Mouse (Mus musculus): Measurements from ENCODE around the gene Cmtr1. TPM values are rescaled to one million over a fixed set of nuclear protein-coding genes. Genes with fewer than 3 reads are reported as not detected.
A peak's percentile ranks its signal among the peaks of the same experiment; 100 is the strongest.

Cmtr1 gene
- polyA plus RNA-seq, 1 experiment from 2014 or later = 92.8 TPM

GRCm38 (mm10) chr17:29669030-29669429 lies 8.6 kb downstream of the Cmtr1 start:
- no peak for ATAC-seq
- no peaks in the 10 kb centered on the region for H3K27me3 ChIP-seq
- in situ Hi-C loops (cut with MboI; ENCODE audit: low pct_unique_long_range_greater_than_20kb) = no loop called here
- POLR2A ChIA-PET = no interaction called here
- no peak for TF ChIP-seq CTCF (IDR thresholded peaks at IDR 0.05)
- CTCF ChIA-PET = no interaction called here
- no peak for DNase-seq (ENCODE audit: low read depth, low spot score)

- H3K27me3 ChIP-seq = no peaks in the 10 kb centered on the region
- in situ Hi-C loops (cut with MboI; ENCODE audit: low pct_unique_long_range_greater_than_20kb) = no loop called here
- CTCF ChIA-PET = no interaction called here
- no peak for ATAC-seq
- POLR2A ChIA-PET = interaction anchor here (1.0 kb wide), 1 partner anchor 9 kb away, joined by 4 read pairs; the partner anchor contains the start of gene Cmtr1
- no peak for DNase-seq (ENCODE audit: low read depth, low spot score)
- TF ChIP-seq CTCF (IDR thresholded peaks at IDR 0.05) = no peak
Observed at GRCm38 (mm10) chr17:29669936-29670335, 9.5 kb downstream of the Cmtr1 start.

DNA sequence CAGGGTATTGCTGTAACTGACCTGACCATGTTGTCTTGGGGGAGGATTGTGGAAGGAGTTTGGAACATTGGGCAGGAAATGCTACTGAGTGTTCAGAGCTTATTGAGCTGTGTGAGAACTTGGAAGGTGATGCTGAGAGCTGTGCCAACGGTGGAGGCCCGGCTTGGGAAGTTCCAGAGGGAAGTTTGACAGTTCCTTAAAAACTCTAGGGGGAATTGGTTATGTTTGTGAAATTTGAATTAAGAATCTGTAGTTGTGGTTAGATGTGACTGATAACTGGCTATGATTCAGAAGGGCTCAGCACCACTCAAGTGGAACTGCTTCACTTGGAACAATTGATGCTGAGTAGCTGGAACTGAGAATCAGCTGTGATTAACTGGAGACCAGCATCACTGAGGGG lies 10.6 kb downstream of the Cmtr1 start:
- no peaks in the 10 kb centered on the region for H3K27me3 ChIP-seq
- CTCF ChIA-PET = interaction anchor here (0.6 to 0.9 kb wide), 2 partner anchors 16 to 35 kb away, joined by 3 to 4 read pairs; no protein-coding TSS in a partner anchor
- POLR2A ChIA-PET = interaction anchor here (1.0 kb wide), 1 partner anchor 10 kb away, joined by 4 read pairs; the partner anchor contains the start of gene Cmtr1
- ATAC-seq (peak; percentile 52), DNase-seq (ENCODE audit: low read depth, low spot score) (peak; percentile 60)
- no peak for TF ChIP-seq CTCF (IDR thresholded peaks at IDR 0.05)
- in situ Hi-C loops (cut with MboI; ENCODE audit: low pct_unique_long_range_greater_than_20kb) = no loop called here

DNA sequence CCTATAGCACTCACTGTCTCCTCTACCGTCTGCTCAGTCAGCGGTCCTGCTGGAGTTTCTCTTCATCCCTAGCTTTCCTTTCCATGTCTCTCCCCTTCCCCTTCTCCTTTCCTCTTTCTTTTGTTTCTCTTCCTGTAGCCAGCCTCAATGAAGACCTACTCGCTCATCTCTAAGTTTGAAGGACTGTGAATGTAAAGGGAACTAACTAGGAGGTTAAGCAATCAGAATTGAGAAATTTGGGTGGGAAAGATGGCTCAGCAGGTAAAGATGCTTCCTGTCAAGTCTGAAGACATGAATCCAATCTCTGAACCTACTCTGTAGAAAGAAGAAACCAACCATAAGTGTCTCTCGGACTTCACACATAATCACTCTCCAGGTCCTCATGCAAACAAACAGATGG lies 12.9 kb downstream of the Cmtr1 start:
- no peak for DNase-seq (ENCODE audit: low read depth, low spot score)
- ChIA-PET POLR2A (no interaction called here), CTCF (no interaction called here)
- H3K27me3 ChIP-seq = no peaks in the 10 kb centered on the region
- no peak for TF ChIP-seq CTCF (IDR thresholded peaks at IDR 0.05)
- in situ Hi-C loops (cut with MboI; ENCODE audit: low pct_unique_long_range_greater_than_20kb) = no loop called here
- ATAC-seq = no peak

- in situ Hi-C loops (cut with MboI; ENCODE audit: low pct_unique_long_range_greater_than_20kb) = no loop called here
- ChIA-PET POLR2A (no interaction called here), CTCF (no interaction called here)
- no peak for ATAC-seq
- no peak for DNase-seq (ENCODE audit: low read depth, low spot score)
- no peak for TF ChIP-seq CTCF (IDR thresholded peaks at IDR 0.05)
- no peaks in the 10 kb centered on the region for H3K27me3 ChIP-seq
Observed at GRCm38 (mm10) chr17:29678526-29678925, 18.1 kb downstream of the Cmtr1 start.

- ATAC-seq = no peak
- in situ Hi-C loops (cut with MboI; ENCODE audit: low pct_unique_long_range_greater_than_20kb) = no loop called here
- CTCF ChIA-PET = no interaction called here
Observed at GRCm38 (mm10) chr17:29679038-29679767, 18.8 kb downstream of the Cmtr1 start.

DNA sequence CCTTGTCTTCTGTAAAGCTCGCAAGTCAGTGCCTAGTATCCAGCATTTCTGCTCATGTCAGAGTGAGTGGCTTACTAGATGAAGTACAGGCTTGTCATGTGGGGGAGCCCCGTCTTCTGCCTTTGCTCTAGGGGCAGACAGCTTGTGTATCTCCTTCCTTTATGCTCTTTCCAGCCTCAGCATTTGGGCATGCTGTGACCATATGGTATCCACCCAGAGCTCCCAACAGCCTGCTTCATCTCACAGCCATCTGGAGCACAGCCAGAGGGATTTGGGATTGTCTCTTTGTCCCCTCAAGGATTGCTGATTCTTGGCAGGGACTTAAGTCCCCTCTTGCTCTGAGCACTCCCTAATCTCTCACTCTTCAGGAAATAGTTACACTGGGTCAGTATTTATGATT lies 19.8 kb downstream of the Cmtr1 start:
- no peak for ATAC-seq
- in situ Hi-C loops (cut with MboI; ENCODE audit: low pct_unique_long_range_greater_than_20kb) = no loop called here
- no peak for TF ChIP-seq CTCF (IDR thresholded peaks at IDR 0.05)
- ChIA-PET CTCF (no interaction called here), POLR2A (interaction anchor here (1.9 kb wide), 1 partner anchor 9 kb away, joined by 5 read pairs; no protein-coding TSS in a partner anchor)
- H3K27me3 ChIP-seq = no peaks in the 10 kb centered on the region
- no peak for DNase-seq (ENCODE audit: low read depth, low spot score)

More at GRCm38 (mm10) chr17:29679038-29679767, 18.8 kb downstream of the Cmtr1 start:
- POLR2A ChIA-PET = interaction anchor here (0.7 to 1.9 kb wide), 2 partner anchors 10 to 19 kb away, joined by 3 to 5 read pairs; no protein-coding TSS in a partner anchor
- no peak for TF ChIP-seq CTCF (IDR thresholded peaks at IDR 0.05)
- no peaks in the 10 kb centered on the region for H3K27me3 ChIP-seq
- no peak for DNase-seq (ENCODE audit: low read depth, low spot score)

- ChIA-PET CTCF (no interaction called here), POLR2A (interaction anchor here (1.9 kb wide), 1 partner anchor 8 kb away, joined by 5 read pairs; no protein-coding TSS in a partner anchor)
- no peaks in the 10 kb centered on the region for H3K27me3 ChIP-seq
- no peak for ATAC-seq
- in situ Hi-C loops (cut with MboI; ENCODE audit: low pct_unique_long_range_greater_than_20kb) = no loop called here
- no peak for DNase-seq (ENCODE audit: low read depth, low spot score)
- no peak for TF ChIP-seq CTCF (IDR thresholded peaks at IDR 0.05)
Observed at GRCm38 (mm10) chr17:29680921-29681320, 20.5 kb downstream of the Cmtr1 start.

DNA sequence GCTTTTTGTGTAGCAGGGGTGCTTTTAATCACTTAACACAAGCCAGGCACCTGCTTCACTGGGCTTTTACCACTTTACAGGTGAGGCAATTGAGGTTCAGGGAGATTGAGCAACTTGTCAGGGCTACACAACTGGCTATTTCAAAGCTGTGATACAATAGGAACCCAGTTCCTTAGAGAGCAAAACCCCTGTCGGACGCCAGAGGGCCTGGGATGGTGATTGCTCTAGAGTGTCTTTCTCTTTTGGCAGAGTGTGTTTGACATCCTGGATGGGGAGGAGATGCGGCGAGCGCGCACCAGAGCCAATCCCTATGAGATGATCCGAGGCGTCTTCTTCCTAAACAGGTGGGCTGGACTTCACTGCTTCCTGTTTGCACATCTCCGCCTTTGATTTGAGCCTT lies 21.3 kb downstream of the Cmtr1 start:
- in situ Hi-C loops (cut with MboI; ENCODE audit: low pct_unique_long_range_greater_than_20kb) = no loop called here
- ChIA-PET CTCF (no interaction called here), POLR2A (interaction anchor here (0.5 kb wide), 1 partner anchor 145 kb away, joined by 3 read pairs; no protein-coding TSS in a partner anchor)
- ATAC-seq (no peak), DNase-seq (ENCODE audit: low read depth, low spot score) (no peak)
- no peaks in the 10 kb centered on the region for H3K27me3 ChIP-seq
- TF ChIP-seq CTCF (IDR thresholded peaks at IDR 0.05) = no peak

DNA sequence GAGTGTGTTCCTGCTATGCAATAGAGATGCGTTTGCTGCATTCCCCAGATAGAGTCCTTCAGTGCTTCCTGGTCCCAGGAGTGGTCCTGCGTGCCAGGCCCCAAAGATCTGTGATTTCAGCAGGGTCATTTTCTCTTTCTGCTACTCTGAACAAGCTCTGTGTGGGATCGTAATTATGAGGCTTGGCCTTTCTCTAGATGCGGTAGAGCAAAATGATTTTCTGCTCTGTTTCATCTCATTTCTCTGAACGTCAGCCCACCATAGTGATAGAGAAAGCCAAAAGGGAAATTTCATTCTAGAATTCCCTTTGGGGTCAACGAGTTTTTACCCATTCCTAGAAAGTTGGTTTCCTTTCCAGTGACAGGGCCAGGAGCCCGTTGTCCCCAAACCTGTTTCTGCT lies 21.9 kb downstream of the Cmtr1 start:
- TF ChIP-seq CTCF (IDR thresholded peaks at IDR 0.05) = no peak
- H3K27me3 ChIP-seq = no peaks in the 10 kb centered on the region
- ChIA-PET POLR2A (interaction anchor here (0.5 kb wide), 1 partner anchor 145 kb away, joined by 3 read pairs; no protein-coding TSS in a partner anchor), CTCF (interaction anchor here (1.3 kb wide), 1 partner anchor 22 kb away, joined by 4 read pairs; no protein-coding TSS in a partner anchor)
- no peak for DNase-seq (ENCODE audit: low read depth, low spot score)
- no peak for ATAC-seq
- in situ Hi-C loops (cut with MboI; ENCODE audit: low pct_unique_long_range_greater_than_20kb) = no loop called here

- no peak for DNase-seq (ENCODE audit: low read depth, low spot score)
- no peaks in the 10 kb centered on the region for H3K27me3 ChIP-seq
- no peak for ATAC-seq
- in situ Hi-C loops (cut with MboI; ENCODE audit: low pct_unique_long_range_greater_than_20kb) = no loop called here
- ChIA-PET POLR2A (interaction anchor here (0.7 kb wide), 1 partner anchor 203 kb away, joined by 3 read pairs; no protein-coding TSS in a partner anchor), CTCF (interaction anchor here (1.3 kb wide), 1 partner anchor 21 kb away, joined by 4 read pairs; no protein-coding TSS in a partner anchor)
- no peak for TF ChIP-seq CTCF (IDR thresholded peaks at IDR 0.05)
Observed at GRCm38 (mm10) chr17:29683127-29683526, 22.7 kb downstream of the Cmtr1 start.

All from Patski (cell line).